Mouse (Mus musculus): ENCODE measurements around the gene Fdxr. TPM values are rescaled to one million over a fixed set of nuclear protein-coding genes. Genes with fewer than 3 reads are reported as not detected.

Fdxr gene
- total and polyA plus RNA-seq, 3 experiments: 10.4 to 32.2 (median 10.7) TPM

- Histone ChIP-seq H3K27me3 (ENCODE audit: insufficient read depth, low read length) (peaks cover 36% of the 10 kb centered on the region), H3K4me1 (ENCODE audit: insufficient read depth, low read depth, low read length) (peaks cover 3% of the 10 kb centered on the region; the same call in 1 of the 2 replicates), H3K36me3 (replicated peaks) (no peaks in the 10 kb centered on the region), H3K9me3 (replicated peaks) (no peaks in the 10 kb centered on the region), H3K4me3 (ENCODE audit: low read depth, low read length) (no peak overlapping the region)
- DNase-seq (ENCODE audit: low spot score) (no peak), ATAC-seq (ENCODE audit: extremely low read depth, insufficient number of reproducible peaks, low FRiP score, poor library complexity, severe bottlenecking) (no peak)
- TF ChIP-seq GATA2 (IDR thresholded peaks at IDR 0.05; ENCODE audit: borderline replicate concordance, low read depth, low read length) (no peak), GATA1 (IDR thresholded peaks at IDR 0.05; ENCODE audit: borderline replicate concordance, low read length) (no peak), CTCF (IDR thresholded peaks at IDR 0.05; ENCODE audit: low read depth, low read length) (no peak), POLR2AphosphoS5 (IDR thresholded peaks at IDR 0.05; ENCODE audit: insufficient replicate concordance, low read depth, low read length) (no peak), TAL1 (conservative IDR thresholded peaks at IDR 0.05; ENCODE audit: low read depth, low read length) (no peak)
Measured at GRCm38 (mm10) chr11:115285282-115285681, 8.4 kb upstream of the Fdxr start.

GRCm38 (mm10) chr11:115283891-115284620 is 7.2 kb upstream of the Fdxr start:
- TF ChIP-seq TAL1 (conservative IDR thresholded peaks at IDR 0.05; ENCODE audit: low read depth, low read length): no peak
- no peak for TF ChIP-seq GATA1 (IDR thresholded peaks at IDR 0.05; ENCODE audit: borderline replicate concordance, low read length)
- no peak for TF ChIP-seq POLR2AphosphoS5 (IDR thresholded peaks at IDR 0.05; ENCODE audit: insufficient replicate concordance, low read depth, low read length)
- TF ChIP-seq CTCF (IDR thresholded peaks at IDR 0.05; ENCODE audit: low read depth, low read length): no peak
- TF ChIP-seq GATA2 (IDR thresholded peaks at IDR 0.05; ENCODE audit: borderline replicate concordance, low read depth, low read length): no peak
- H3K4me3 ChIP-seq (ENCODE audit: low read depth, low read length): no peak overlapping the region
- peaks cover 32% of the 10 kb centered on the region for H3K27me3 ChIP-seq (ENCODE audit: insufficient read depth, low read length)
- DNase-seq (ENCODE audit: low spot score) (no peak), ATAC-seq (ENCODE audit: extremely low read depth, insufficient number of reproducible peaks, low FRiP score, poor library complexity, severe bottlenecking) (no peak)
- H3K36me3 ChIP-seq (replicated peaks): no peaks in the 10 kb centered on the region
- H3K9me3 ChIP-seq (replicated peaks): no peaks in the 10 kb centered on the region
- peaks cover 12% of the 10 kb centered on the region; the same call in 1 of the 2 replicates for H3K4me1 ChIP-seq (ENCODE audit: insufficient read depth, low read depth, low read length)

- no peak for TF ChIP-seq CTCF (IDR thresholded peaks at IDR 0.05; ENCODE audit: low read depth, low read length)
- no peak for TF ChIP-seq POLR2AphosphoS5 (IDR thresholded peaks at IDR 0.05; ENCODE audit: insufficient replicate concordance, low read depth, low read length)
- TF ChIP-seq GATA1 (IDR thresholded peaks at IDR 0.05; ENCODE audit: borderline replicate concordance, low read length): no peak
- no peak for TF ChIP-seq TAL1 (conservative IDR thresholded peaks at IDR 0.05; ENCODE audit: low read depth, low read length)
- no peak for TF ChIP-seq GATA2 (IDR thresholded peaks at IDR 0.05; ENCODE audit: borderline replicate concordance, low read depth, low read length)
- Histone ChIP-seq H3K36me3 (replicated peaks) (no peaks in the 10 kb centered on the region), H3K27me3 (ENCODE audit: insufficient read depth, low read length) (peaks cover 32% of the 10 kb centered on the region), H3K4me1 (ENCODE audit: insufficient read depth, low read depth, low read length) (peaks cover 17% of the 10 kb centered on the region; the same call in 1 of the 2 replicates), H3K4me3 (ENCODE audit: low read depth, low read length) (no peak overlapping the region), H3K9me3 (replicated peaks) (no peaks in the 10 kb centered on the region)
- ATAC-seq (ENCODE audit: extremely low read depth, insufficient number of reproducible peaks, low FRiP score, poor library complexity, severe bottlenecking) (no peak), DNase-seq (ENCODE audit: low spot score) (no peak)
Measured at GRCm38 (mm10) chr11:115283486-115283765, 6.6 kb upstream of the Fdxr start.

GRCm38 (mm10) chr11:115282723-115283485 is 6.1 kb upstream of the Fdxr start:
- H3K4me1 ChIP-seq (ENCODE audit: insufficient read depth, low read depth, low read length): peaks cover 21% of the 10 kb centered on the region
- H3K36me3 ChIP-seq (replicated peaks): no peaks in the 10 kb centered on the region
- no peak for TF ChIP-seq CTCF (IDR thresholded peaks at IDR 0.05; ENCODE audit: low read depth, low read length)
- no peak for TF ChIP-seq POLR2AphosphoS5 (IDR thresholded peaks at IDR 0.05; ENCODE audit: insufficient replicate concordance, low read depth, low read length)
- no peak for TF ChIP-seq TAL1 (conservative IDR thresholded peaks at IDR 0.05; ENCODE audit: low read depth, low read length)
- TF ChIP-seq GATA1 (IDR thresholded peaks at IDR 0.05; ENCODE audit: borderline replicate concordance, low read length): no peak
- TF ChIP-seq GATA2 (IDR thresholded peaks at IDR 0.05; ENCODE audit: borderline replicate concordance, low read depth, low read length): no peak

GRCm38 (mm10) chr11:115282295-115282694 is 5.4 kb upstream of the Fdxr start:
- no peaks in the 10 kb centered on the region for H3K36me3 ChIP-seq (replicated peaks)
- no peak for DNase-seq (ENCODE audit: low spot score)
- TF ChIP-seq CTCF (IDR thresholded peaks at IDR 0.05; ENCODE audit: low read depth, low read length): no peak
- no peak for TF ChIP-seq GATA1 (IDR thresholded peaks at IDR 0.05; ENCODE audit: borderline replicate concordance, low read length)
- TF ChIP-seq GATA2 (IDR thresholded peaks at IDR 0.05; ENCODE audit: borderline replicate concordance, low read depth, low read length): no peak
- TF ChIP-seq POLR2AphosphoS5 (IDR thresholded peaks at IDR 0.05; ENCODE audit: insufficient replicate concordance, low read depth, low read length): no peak
- no peak for TF ChIP-seq TAL1 (conservative IDR thresholded peaks at IDR 0.05; ENCODE audit: low read depth, low read length)
- no peak overlapping the region for H3K4me3 ChIP-seq (ENCODE audit: low read depth, low read length)
- H3K4me1 ChIP-seq (ENCODE audit: insufficient read depth, low read depth, low read length): peaks cover 21% of the 10 kb centered on the region
- ATAC-seq (ENCODE audit: extremely low read depth, insufficient number of reproducible peaks, low FRiP score, poor library complexity, severe bottlenecking): no peak
- no peaks in the 10 kb centered on the region for H3K9me3 ChIP-seq (replicated peaks)
- H3K27me3 ChIP-seq (ENCODE audit: insufficient read depth, low read length): peaks cover 32% of the 10 kb centered on the region

More at GRCm38 (mm10) chr11:115282723-115283485, 6.1 kb upstream of the Fdxr start:
- peaks cover 32% of the 10 kb centered on the region for H3K27me3 ChIP-seq (ENCODE audit: insufficient read depth, low read length)
- no peaks in the 10 kb centered on the region for H3K9me3 ChIP-seq (replicated peaks)
- ATAC-seq (ENCODE audit: extremely low read depth, insufficient number of reproducible peaks, low FRiP score, poor library complexity, severe bottlenecking): no peak
- DNase-seq (ENCODE audit: low spot score): no peak
- H3K4me3 ChIP-seq (ENCODE audit: low read depth, low read length): no peak overlapping the region

- Histone ChIP-seq H3K9me3 (replicated peaks) (no peaks in the 10 kb centered on the region), H3K4me1 (ENCODE audit: insufficient read depth, low read depth, low read length) (peaks cover 41% of the 10 kb centered on the region), H3K36me3 (replicated peaks) (peaks cover 3% of the 10 kb centered on the region), H3K4me3 (ENCODE audit: low read depth, low read length) (no peak overlapping the region), H3K27me3 (ENCODE audit: insufficient read depth, low read length) (peaks cover 25% of the 10 kb centered on the region)
- TF ChIP-seq POLR2AphosphoS5 (IDR thresholded peaks at IDR 0.05; ENCODE audit: insufficient replicate concordance, low read depth, low read length) (no peak), GATA2 (IDR thresholded peaks at IDR 0.05; ENCODE audit: borderline replicate concordance, low read depth, low read length) (no peak), TAL1 (conservative IDR thresholded peaks at IDR 0.05; ENCODE audit: low read depth, low read length) (no peak), GATA1 (IDR thresholded peaks at IDR 0.05; ENCODE audit: borderline replicate concordance, low read length) (no peak), CTCF (IDR thresholded peaks at IDR 0.05; ENCODE audit: low read depth, low read length) (no peak)
- no peak for DNase-seq (ENCODE audit: low spot score)
- no peak for ATAC-seq (ENCODE audit: extremely low read depth, insufficient number of reproducible peaks, low FRiP score, poor library complexity, severe bottlenecking)
Measured at GRCm38 (mm10) chr11:115279726-115280125, 2.9 kb upstream of the Fdxr start.
